Mouse (Mus musculus) hematopoietic stem cell, adult 5-6 weeks (primary cell): ENCODE measurements around the gene Usp2. TPM values are rescaled to one million over a fixed set of nuclear protein-coding genes. Genes with fewer than 3 reads are reported as not detected.

Experiments
- total RNA-seq: library from RNA; stranded (forward); fragments of 172-1452, 232-1000 nt; gene quantifications from 2 replicates; pipeline ENCODE4 v1.2.3, GENCODE M21; 2017

Usp2 gene
- total RNA-seq, 1 experiment from 2014 or later, result 3.0 TPM

Other genes with a start within 250 kb of the Usp2 start
- gene Thy1, start 23.6 kb upstream of the Usp2 start, total RNA-seq, result 2.0 and 5.8 TPM in 2 replicates
- gene Mfrp, start 34.7 kb downstream of the Usp2 start, total RNA-seq, result not detected in 2 replicates
- not detected in 2 replicates for gene C1qtnf5, start 40.2 kb downstream of the Usp2 start, total RNA-seq
- not detected in 2 replicates for gene Gm49380, start 46.5 kb downstream of the Usp2 start, total RNA-seq
- 10.8 and 13.0 TPM in 2 replicates for gene Rnf26, start 46.5 kb downstream of the Usp2 start, total RNA-seq
- gene Mcam, start 67.4 kb downstream of the Usp2 start, total RNA-seq, result 1.1 and 6.9 TPM in 2 replicates
- gene Cbl, start 167.0 kb downstream of the Usp2 start, total RNA-seq, result 19.6 and 35.0 TPM in 2 replicates
- not detected in 2 replicates for gene Ccdc153, start 173.7 kb downstream of the Usp2 start, total RNA-seq
- 0.35 TPM in 1 of 2 replicates, not detected in the other for gene Pdzd3, start 184.4 kb downstream of the Usp2 start, total RNA-seq
- gene Nlrx1, start 201.6 kb downstream of the Usp2 start, total RNA-seq, result 2.1 and 6.6 TPM in 2 replicates
- 0.99 and 2.5 TPM in 2 replicates for gene Abcg4, start 221.6 kb downstream of the Usp2 start, total RNA-seq
- 26.1 and 28.0 TPM in 2 replicates for gene Hinfp, start 238.7 kb downstream of the Usp2 start, total RNA-seq